Mouse (Mus musculus) left cerebral cortex, adult 9 months (tissue): Measurements from ENCODE around the gene Gipc1.

Source experiments
- DNase-seq, 2 experiments: peaks; one replicate each; pipeline ENCODE4 v3.0.0; 2022; ENCODE audit warnings: low spot score in 2 of 2

The Gipc1 gene

GRCm38 (mm10) chr8:83648031-83648430, 4.4 kb upstream of the Gipc1 start:
- DNase-seq, result no peak

GRCm38 (mm10) chr8:83649699-83650098, 2.8 kb upstream of the Gipc1 start:
- no peak for DNase-seq

- DNase-seq, result peak in 1 of 2 experiments; percentile 45
Measured at GRCm38 (mm10) chr8:83652744-83653661, 526 bp downstream of the Gipc1 start.

GRCm38 (mm10) chr8:83653662-83654017, 1.2 kb downstream of the Gipc1 start:
- DNase-seq, result peak in 1 of 2 experiments; percentile 44

GRCm38 (mm10) chr8:83654725-83655124, 2.2 kb downstream of the Gipc1 start:
- no peak for DNase-seq

- no peak for DNase-seq
Measured at GRCm38 (mm10) chr8:83656043-83656442, 3.6 kb downstream of the Gipc1 start.

- DNase-seq, result peak in 1 of 2 experiments; percentile 3
Measured at GRCm38 (mm10) chr8:83656484-83657246, 4.2 kb downstream of the Gipc1 start.

- peak in 1 of 2 experiments; percentile 62 for DNase-seq
Measured at GRCm38 (mm10) chr8:83660545-83660944, 8.1 kb downstream of the Gipc1 start.

GRCm38 (mm10) chr8:83660995-83661680, 8.7 kb downstream of the Gipc1 start:
- peak in 1 of 2 experiments; percentile 23 for DNase-seq

- peak in 1 of 2 experiments; percentile 93 for DNase-seq
Measured at GRCm38 (mm10) chr8:83662421-83662826, 9.9 kb downstream of the Gipc1 start.

GRCm38 (mm10) chr8:83664096-83664495, 11.6 kb downstream of the Gipc1 start:
- no peak for DNase-seq

GRCm38 (mm10) chr8:83664931-83665625, 12.6 kb downstream of the Gipc1 start:
- no peak for DNase-seq

- no peak for DNase-seq
Measured at GRCm38 (mm10) chr8:83665969-83666865, 13.7 kb downstream of the Gipc1 start, which contains the start of gene Ptger1. Gene Ptger1, plus strand, starts transcription at chr8:83666678.

- no peak for DNase-seq
Measured at GRCm38 (mm10) chr8:83666866-83667234, 14.4 kb downstream of the Gipc1 start.

GRCm38 (mm10) chr8:83667526-83667925, 15.0 kb downstream of the Gipc1 start:
- no peak for DNase-seq

- DNase-seq, result peak in 1 of 2 experiments; percentile 59
Measured at GRCm38 (mm10) chr8:83668010-83668916, 15.8 kb downstream of the Gipc1 start.

GRCm38 (mm10) chr8:83669013-83669412, 16.5 kb downstream of the Gipc1 start:
- no peak for DNase-seq

- no peak for DNase-seq
Measured at GRCm38 (mm10) chr8:83672936-83673335, 20.5 kb downstream of the Gipc1 start.

- peak in 1 of 2 experiments; percentile 72 for DNase-seq
Measured at GRCm38 (mm10) chr8:83674497-83674896, 22.0 kb downstream of the Gipc1 start.
